Mouse (Mus musculus) kidney, adult 2 months (tissue): ENCODE results near the gene Tlr3. TPM values are rescaled to one million over a fixed set of nuclear protein-coding genes. Genes with fewer than 3 reads are reported as not detected.

Experiments used
- DNase-seq: peaks from one replicate; pipeline ENCODE4 v3.0.0; 2021
- H3K27ac ChIP-seq: fragments of 200-500 bp; 2 replicates; pipeline ENCODE4 v1.5.1; 2012; ENCODE audit warnings: low read depth, low read length, control low read depth, inconsistent platforms; ENCODE audit not compliant: insufficient read depth
- H3K27me3 ChIP-seq: fragments of 200-500 bp; replicated peaks from 2 replicates; pipeline ENCODE4 v1.6.1; 2012; ENCODE audit warnings: mild to moderate bottlenecking, moderate library complexity, low read length, inconsistent platforms; ENCODE audit not compliant: control insufficient read depth, insufficient read depth
- H3K36me3 ChIP-seq: fragments of 200-500 bp; 2 replicates; pipeline ENCODE4 v1.6.1; 2012; ENCODE audit warnings: mild to moderate bottlenecking, moderate library complexity, low read length, inconsistent platforms; ENCODE audit not compliant: control insufficient read depth, insufficient read depth
- H3K4me1 ChIP-seq: fragments of 200-500 bp; 2 replicates; pipeline ENCODE4 v1.6.1; 2011; ENCODE audit warnings: low read length; ENCODE audit not compliant: control insufficient read depth, insufficient read depth
- H3K4me3 ChIP-seq: fragments of 200-500 bp; 2 replicates; pipeline ENCODE4 v1.5.1; 2011; ENCODE audit warnings: mild to moderate bottlenecking, low read depth, low read length, control low read depth; ENCODE audit not compliant: insufficient read depth
- CTCF ChIP-seq: fragments of 200-500 bp; conservative IDR thresholded peaks from 2 replicates; pipeline ENCODE4 v1.5.1; 2011; ENCODE audit warnings: low read depth, mild to moderate bottlenecking, control low read depth, low read length, moderate library complexity, mixed read lengths; ENCODE audit not compliant: insufficient read depth, insufficient read length
- POLR2A ChIP-seq: fragments of 200-500 bp; IDR thresholded peaks from one replicate; pipeline ENCODE4 v1.6.1; 2011; ENCODE audit warnings: low read depth, low read length, control low read depth
- WGBS: fragments of 180-500 bp; shearing (Covaris S2); methylation state at CpG from one replicate; pipeline ENCODE4 v1.1.7; 2018; 5-methylcytosine and 5-hydroxymethylcytosine counted together
- polyA plus RNA-seq: library from polyadenylated mRNA; depleted of rRNA; stranded (reverse); fragments of >200 nt; gene quantifications from 2 replicates; pipeline ENCODE4 v1.2.3, GENCODE M21; 2012; rRNA removed

The Tlr3 gene
- 4.5 and 4.6 TPM in 2 replicates for polyA plus RNA-seq

DNA sequence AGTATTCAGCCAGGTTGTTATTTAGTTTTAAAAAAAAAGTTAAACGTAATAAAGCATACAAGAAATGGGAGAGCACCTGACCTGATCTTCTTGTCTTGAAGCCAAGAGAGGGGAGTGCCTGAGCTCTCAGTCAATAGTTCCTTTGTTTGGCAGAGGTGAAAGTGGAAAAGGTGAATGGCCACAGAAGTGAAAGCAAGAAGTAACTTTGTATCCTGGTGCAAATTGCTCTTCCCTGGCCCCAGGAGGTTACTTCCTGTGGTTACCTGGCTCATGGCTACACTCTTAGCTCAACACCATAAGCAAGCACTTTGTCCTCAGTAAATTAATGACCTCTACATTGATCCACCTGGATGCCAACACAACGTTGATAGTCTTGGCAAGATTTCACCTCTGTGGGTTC is at the start of gene Tlr3:
Gene Tlr3, minus strand, starts transcription at position 199 of the 400 bp plus-strand sequence.
- Histone ChIP-seq H3K27me3 (no peaks in the 10 kb centered on the region; the same call in 1 of the 2 replicates), H3K27ac (peak within 1 kb of the TSS; percentile 84), H3K36me3 (no peaks in the 10 kb centered on the region), H3K4me3 (peak within 1 kb of the TSS; percentile 73), H3K4me1 (peaks cover 10% of the 10 kb centered on the region)
- 24% methylated on average over 2 of the region's 2 CpGs for WGBS
- TF ChIP-seq POLR2A = no peak
- TF ChIP-seq CTCF = no peak
- DNase-seq = peak; percentile 45

DNA sequence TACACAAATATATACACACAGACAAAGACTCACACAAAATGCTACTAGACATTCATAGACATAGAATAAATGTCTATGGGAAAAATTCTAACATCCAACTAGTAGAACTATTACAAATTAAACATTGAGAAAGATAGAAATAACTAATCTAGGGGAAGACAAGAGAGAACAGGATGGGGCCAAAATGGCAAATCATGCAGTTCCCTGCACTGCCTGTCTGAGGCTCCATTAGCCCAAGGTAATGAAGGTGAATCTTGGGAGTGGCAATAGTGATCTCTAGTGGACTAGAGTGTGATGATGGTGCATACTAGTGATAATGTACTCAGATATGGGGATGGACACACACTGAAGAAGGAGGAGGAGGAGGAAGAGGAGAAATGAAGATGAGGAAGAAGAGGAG is 47.0 kb upstream of the Tlr3 start:
- H3K4me1 ChIP-seq = no peaks in the 10 kb centered on the region
- no peaks in the 10 kb centered on the region for H3K36me3 ChIP-seq
- no peak overlapping the region for H3K4me3 ChIP-seq
- no peaks in the 10 kb centered on the region for H3K27me3 ChIP-seq
- no peak overlapping the region for H3K27ac ChIP-seq
- TF ChIP-seq CTCF (peak; percentile 30; the same call in 1 of the 2 replicates), POLR2A (no peak)
- no peak for DNase-seq

DNA sequence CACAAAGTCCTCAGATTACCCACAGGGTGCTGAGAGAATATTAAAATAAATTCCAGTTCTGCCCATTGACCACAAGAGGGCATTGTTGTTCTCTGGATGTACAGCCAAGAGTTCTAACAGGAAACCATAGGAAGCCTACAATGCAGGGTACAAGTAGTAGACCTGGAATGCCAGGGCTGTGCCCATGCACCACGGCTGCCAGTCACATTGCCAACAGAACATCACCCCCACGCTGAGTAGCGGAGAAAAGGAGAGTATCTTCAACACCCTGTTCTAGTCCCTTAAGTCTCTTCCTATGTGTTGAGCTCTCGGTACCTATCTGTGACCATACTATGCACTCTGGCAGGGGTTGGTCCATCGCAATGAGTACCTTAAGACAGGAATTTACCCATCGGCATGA is 43.5 kb upstream of the Tlr3 start:
- WGBS = 58% methylated on average over 6 of the region's 6 CpGs
- TF ChIP-seq POLR2A = no peak
- TF ChIP-seq CTCF = peak; percentile 52
- Histone ChIP-seq H3K4me3 (no peak overlapping the region), H3K4me1 (no peaks in the 10 kb centered on the region), H3K27me3 (no peaks in the 10 kb centered on the region), H3K27ac (no peak overlapping the region), H3K36me3 (no peaks in the 10 kb centered on the region)
- DNase-seq = peak; percentile 74

DNA sequence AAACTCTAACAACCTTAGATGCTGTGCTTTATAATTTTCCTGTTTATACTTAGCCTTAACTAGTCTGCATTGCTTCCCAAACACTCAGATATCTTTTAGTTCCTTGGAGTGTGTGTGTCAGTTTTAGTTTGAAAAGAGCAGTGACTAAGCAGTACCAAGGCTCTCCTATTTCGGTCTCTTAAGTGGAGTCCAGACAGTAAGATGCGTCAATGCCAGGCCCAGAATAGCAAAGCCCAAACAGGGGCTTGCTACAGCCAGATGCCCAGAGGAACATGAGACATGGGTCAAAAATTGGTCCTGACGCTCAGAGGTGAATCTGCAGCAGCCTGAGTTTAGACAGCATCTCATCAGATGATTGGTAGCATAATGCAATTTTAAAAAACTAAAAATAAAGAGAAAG is 41.2 kb upstream of the Tlr3 start:
- Histone ChIP-seq H3K4me1 (no peaks in the 10 kb centered on the region), H3K4me3 (no peak overlapping the region), H3K36me3 (no peaks in the 10 kb centered on the region), H3K27me3 (no peaks in the 10 kb centered on the region), H3K27ac (no peak overlapping the region)
- 88% methylated on average over 3 of the region's 3 CpGs for WGBS
- TF ChIP-seq POLR2A (no peak), CTCF (no peak)
- no peak for DNase-seq

DNA sequence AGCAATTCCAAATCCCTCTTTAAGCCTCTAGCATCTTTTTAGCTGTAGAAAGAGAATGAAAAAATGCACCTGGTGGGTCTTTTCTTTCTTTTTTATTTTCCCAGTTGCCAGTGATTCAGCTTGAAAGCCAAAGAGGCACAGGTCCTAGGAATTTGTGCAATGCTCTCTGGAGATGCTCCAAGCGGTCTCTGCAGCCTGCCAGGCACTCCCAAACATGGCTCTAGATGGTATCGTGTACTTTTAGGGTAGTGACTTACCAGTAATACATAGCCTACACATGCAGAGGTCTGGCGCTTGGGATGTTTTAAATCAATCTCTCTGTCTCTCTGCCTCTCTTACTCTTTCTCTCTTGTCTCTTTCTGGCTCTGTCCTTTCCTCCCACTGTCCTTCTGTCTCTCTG is 38.0 kb upstream of the Tlr3 start:
- no peak for DNase-seq
- Histone ChIP-seq H3K4me1 (no peaks in the 10 kb centered on the region), H3K4me3 (no peak overlapping the region), H3K27ac (no peak overlapping the region), H3K27me3 (no peaks in the 10 kb centered on the region), H3K36me3 (no peaks in the 10 kb centered on the region)
- no peak for TF ChIP-seq POLR2A
- TF ChIP-seq CTCF = no peak
- 73% methylated on average over 3 of the region's 3 CpGs for WGBS

DNA sequence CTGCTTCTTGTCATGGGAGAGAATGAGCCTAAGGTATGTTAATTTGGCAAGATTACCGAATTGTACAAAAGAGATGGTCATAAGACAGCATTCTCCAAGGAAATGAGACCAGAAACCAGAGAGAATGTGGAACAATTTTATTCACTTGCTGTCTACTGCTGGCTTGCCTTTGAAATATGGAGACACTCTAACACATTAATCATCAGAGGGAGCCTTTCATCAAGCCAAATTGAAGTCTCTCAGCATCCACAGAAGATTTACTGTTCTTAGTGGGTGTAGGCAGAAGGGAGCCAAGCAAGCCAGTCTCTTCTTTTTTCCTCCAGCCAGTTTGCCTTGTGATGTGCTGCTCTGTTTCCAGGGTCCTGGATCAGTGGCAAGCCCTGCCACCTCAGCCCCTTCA is 37.4 kb upstream of the Tlr3 start:
- DNase-seq = no peak
- no peak overlapping the region for H3K4me3 ChIP-seq
- no peak overlapping the region for H3K27ac ChIP-seq
- no peaks in the 10 kb centered on the region for H3K27me3 ChIP-seq
- WGBS = 76% methylated on average over 1 of the region's 1 CpGs
- TF ChIP-seq CTCF (no peak), POLR2A (no peak)
- no peaks in the 10 kb centered on the region for H3K4me1 ChIP-seq
- no peaks in the 10 kb centered on the region for H3K36me3 ChIP-seq

DNA sequence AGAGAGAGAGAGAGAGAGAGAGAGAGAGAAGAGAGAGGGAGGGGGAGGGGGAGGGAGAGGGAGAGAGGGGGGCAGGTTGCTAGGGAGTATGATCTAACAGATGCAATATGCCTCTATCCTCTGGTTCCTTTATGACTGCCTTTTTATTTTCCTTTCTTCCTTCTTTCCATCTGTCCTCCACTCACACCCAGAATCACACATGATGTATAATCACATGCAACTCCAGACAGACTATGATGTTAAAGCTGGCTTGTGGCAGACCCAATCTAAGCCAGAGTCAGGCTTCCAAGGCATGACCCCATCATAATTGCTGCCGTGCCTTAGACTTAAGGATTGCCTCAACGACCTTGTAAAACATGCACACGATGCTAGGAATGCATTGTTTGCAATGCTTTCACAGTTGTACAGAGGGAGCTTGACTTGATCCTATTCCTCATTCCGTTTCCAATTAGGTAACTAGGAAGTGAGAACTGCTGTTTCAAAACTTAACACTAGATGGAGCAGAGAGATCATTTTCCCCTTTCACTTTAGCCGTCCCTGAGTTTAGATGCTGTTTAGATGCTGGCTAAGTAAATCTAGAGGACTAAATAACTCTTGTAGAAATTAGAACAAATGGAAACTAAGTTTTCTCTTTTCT is 28.1 kb upstream of the Tlr3 start:
- H3K4me1 ChIP-seq = no peaks in the 10 kb centered on the region
- 3% methylated on average over 5 of the region's 5 CpGs for WGBS
- peak; percentile 56 for DNase-seq
- H3K36me3 ChIP-seq = no peaks in the 10 kb centered on the region
- no peaks in the 10 kb centered on the region for H3K27me3 ChIP-seq
- H3K4me3 ChIP-seq = no peak overlapping the region
- TF ChIP-seq CTCF (peak; percentile 32; the same call in 1 of the 2 replicates), POLR2A (no peak)
- H3K27ac ChIP-seq = no peak overlapping the region
